Mouse (Mus musculus) liver, embryonic 11.5 days (tissue): ENCODE results near the gene Dpp8. TPM values are rescaled to one million over a fixed set of nuclear protein-coding genes. Genes with fewer than 3 reads are reported as not detected.

Experiments
- ATAC-seq: fragments of 200-750 bp; cut with Nextera tagmentation; replicated peaks from 2 replicates; pipeline ENCODE4 v1.8.0; 2017; ENCODE audit warnings: moderate number of reproducible peaks, mild to moderate bottlenecking, moderate TSS enrichment, moderate library complexity; ENCODE audit not compliant: low FRiP score
- DNase-seq: peaks from one replicate; pipeline ENCODE4 v3.0.0-alpha.2; 2017; ENCODE audit warnings: low spot score
- H3K27ac ChIP-seq: fragments of 300-500 bp; sonication (generic); 2 replicates; pipeline ENCODE4 v1.5.1; 2014; ENCODE audit warnings: mild to moderate bottlenecking, low read depth, low read length, control low read depth
- H3K27me3 ChIP-seq: fragments of 300-500 bp; sonication (generic); replicated peaks from 2 replicates; pipeline ENCODE4 v1.6.1; 2014; ENCODE audit warnings: low read length, mixed read lengths; ENCODE audit not compliant: control insufficient read depth, insufficient read depth
- H3K36me3 ChIP-seq: fragments of 300-500 bp; sonication (generic); 2 replicates; pipeline ENCODE4 v1.6.1; 2014; ENCODE audit warnings: mild to moderate bottlenecking, low read length, moderate library complexity, mixed read lengths; ENCODE audit not compliant: control insufficient read depth, insufficient read depth
- H3K4me1 ChIP-seq: fragments of 300-500 bp; sonication (generic); replicated peaks from 2 replicates; pipeline ENCODE4 v1.6.1; 2014; ENCODE audit warnings: low read length, mixed read lengths; ENCODE audit not compliant: control insufficient read depth, insufficient read depth
- H3K4me2 ChIP-seq: fragments of 300-500 bp; sonication (generic); 2 replicates; pipeline ENCODE4 v1.6.1; 2014; ENCODE audit warnings: mild to moderate bottlenecking, control low read depth, moderate library complexity
- H3K4me3 ChIP-seq: fragments of 300-500 bp; sonication (generic); 2 replicates; pipeline ENCODE4 v1.5.1; 2014; ENCODE audit warnings: low read depth, low read length, control low read depth
- H3K9ac ChIP-seq: fragments of 300-500 bp; sonication (generic); 2 replicates; pipeline ENCODE4 v1.6.1; 2014; ENCODE audit warnings: low read depth, low read length, control low read depth
- H3K9me3 ChIP-seq: fragments of 300-500 bp; sonication (generic); 2 replicates; pipeline ENCODE4 v1.6.1; 2016; ENCODE audit warnings: low read length, inconsistent platforms, mixed read lengths; ENCODE audit not compliant: control insufficient read depth
- WGBS: fragments of 180-500 bp; shearing (Covaris S2); extraction: QIAGEN DNeasy Blood & Tissue Kit; methylation state at CpG from one replicate; pipeline ENCODE4 v1.1.7; 2014; 5-methylcytosine and 5-hydroxymethylcytosine counted together
- polyA plus RNA-seq: library from polyadenylated mRNA; unstranded; fragments of >200 nt; fragmentation: Nextera tagmentation; extraction: Ambion mirVana; gene quantifications from 2 replicates; pipeline ENCODE4 v1.2.1, GENCODE M21; 2014

Dpp8 gene
- polyA plus RNA-seq, 1 experiment from 2014 or later = 30.9 TPM

DNA sequence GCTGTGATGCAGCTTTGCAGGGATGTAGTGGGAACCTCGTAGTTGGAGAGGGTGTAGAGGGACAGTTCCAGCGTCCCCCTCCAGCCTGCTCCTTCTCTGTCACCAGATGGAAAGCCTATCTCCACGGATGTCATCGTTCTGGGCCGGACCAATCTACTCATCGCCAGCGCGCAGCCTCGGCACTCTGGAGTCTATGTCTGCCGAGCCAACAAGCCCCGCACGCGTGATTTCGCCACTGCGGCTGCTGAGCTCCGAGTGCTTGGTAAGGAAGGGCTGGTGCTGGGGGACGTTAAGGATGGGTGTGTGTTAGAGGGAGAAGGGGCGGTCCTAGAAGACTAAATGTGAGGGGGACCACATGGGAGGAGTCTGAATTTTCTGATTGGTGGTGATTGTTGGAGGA is 90.3 kb downstream of the Dpp8 start:
- Histone ChIP-seq H3K27me3 (peaks cover 39% of the 10 kb centered on the region), H3K9ac (no peak overlapping the region), H3K4me2 (no peak overlapping the region), H3K27ac (no peak overlapping the region), H3K4me3 (no peak overlapping the region), H3K36me3 (peaks cover 4% of the 10 kb centered on the region; the same call in 1 of the 2 replicates), H3K4me1 (no peaks in the 10 kb centered on the region; the same call in none of the 2 replicates), H3K9me3 (no peaks in the 10 kb centered on the region)
- no peak for ATAC-seq
- 10% methylated on average over 18 of the region's 18 CpGs for WGBS
- no peak for DNase-seq

DNA sequence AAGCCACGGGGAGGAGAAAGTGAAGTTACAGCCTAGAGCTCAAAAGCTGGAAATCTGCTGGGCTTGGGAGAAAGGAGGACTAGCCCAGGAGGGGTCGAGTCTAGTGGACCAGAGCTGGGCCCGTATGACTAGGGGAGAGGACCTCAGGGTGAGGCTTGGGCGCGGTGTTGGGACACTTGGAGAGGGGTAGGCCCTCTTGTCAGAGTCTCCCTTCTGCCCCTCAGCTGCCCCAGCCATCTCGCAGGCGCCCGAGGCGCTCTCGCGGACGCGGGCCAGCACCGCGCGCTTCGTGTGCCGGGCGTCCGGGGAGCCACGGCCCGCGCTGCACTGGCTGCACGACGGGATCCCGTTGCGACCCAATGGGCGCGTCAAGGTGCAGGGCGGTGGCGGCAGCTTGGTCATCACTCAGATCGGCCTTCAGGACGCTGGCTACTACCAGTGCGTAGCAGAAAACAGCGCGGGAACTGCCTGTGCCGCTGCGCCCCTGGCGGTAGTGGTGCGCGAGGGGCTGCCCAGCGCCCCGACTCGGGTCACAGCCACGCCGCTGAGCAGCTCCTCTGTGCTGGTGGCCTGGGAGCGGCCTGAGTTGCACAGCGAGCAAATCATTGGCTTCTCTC is 91.4 kb downstream of the Dpp8 start:
- ATAC-seq = 0 out of 2 replicates have a peak, but pooled peaks have one; percentile 29

DNA sequence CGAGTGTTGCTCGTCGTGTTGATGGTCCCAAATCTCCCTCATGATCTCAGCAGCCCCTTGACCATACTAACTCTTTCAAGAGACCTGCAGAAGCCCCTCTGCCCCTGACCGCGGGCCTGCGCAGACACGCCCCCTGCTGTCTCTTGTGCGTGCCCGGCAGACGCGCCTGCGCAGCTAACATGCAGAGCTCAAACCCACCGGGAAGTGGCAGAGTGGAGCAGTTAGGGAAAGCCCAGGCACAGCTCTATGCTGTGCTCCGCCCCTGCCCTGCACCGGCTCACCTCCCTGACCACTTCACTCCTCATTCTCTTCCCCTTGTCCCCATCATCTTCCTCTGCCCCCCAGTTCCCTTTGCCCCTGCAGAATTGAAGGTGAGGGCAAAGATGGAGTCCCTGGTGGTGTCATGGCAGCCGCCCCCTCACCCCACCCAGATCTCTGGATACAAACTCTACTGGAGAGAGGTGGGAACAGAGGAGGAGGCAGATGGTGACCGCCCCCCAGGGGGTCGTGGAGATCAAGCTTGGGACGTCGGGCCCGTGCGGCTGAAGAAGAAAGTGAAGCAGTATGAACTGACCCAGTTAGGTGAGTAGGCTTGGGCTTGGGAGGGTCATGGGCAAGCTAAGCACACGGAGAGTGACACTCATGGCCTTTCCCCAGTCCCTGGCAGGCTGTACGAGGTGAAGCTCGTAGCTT is 96.1 kb downstream of the Dpp8 start:
- Histone ChIP-seq H3K9ac (peak overlapping the region; percentile 39), H3K4me3 (peak overlapping the region; percentile 40), H3K36me3 (peaks cover 2% of the 10 kb centered on the region; the same call in 1 of the 2 replicates), H3K27me3 (peaks cover 20% of the 10 kb centered on the region), H3K9me3 (no peaks in the 10 kb centered on the region), H3K4me1 (peaks cover 2% of the 10 kb centered on the region; the same call in 1 of the 2 replicates), H3K27ac (no peak overlapping the region), H3K4me2 (peak overlapping the region; percentile 76)
- peak; percentile 44 for DNase-seq
- 10% methylated on average over 25 of the region's 25 CpGs for WGBS
- ATAC-seq = peak; percentile 59; the same call in 1 of the 2 replicates

More for the DNA sequence above, 91.4 kb downstream of the Dpp8 start:
- Histone ChIP-seq H3K36me3 (peaks cover 2% of the 10 kb centered on the region; the same call in 1 of the 2 replicates), H3K9me3 (no peaks in the 10 kb centered on the region), H3K9ac (no peak overlapping the region), H3K27me3 (peaks cover 39% of the 10 kb centered on the region), H3K27ac (no peak overlapping the region), H3K4me1 (peaks cover 2% of the 10 kb centered on the region), H3K4me3 (peak overlapping the region; percentile 30), H3K4me2 (peak overlapping the region; percentile 70)
- peak; percentile 72 for DNase-seq
- WGBS = 3% methylated on average over 45 of the region's 48 CpGs

DNA sequence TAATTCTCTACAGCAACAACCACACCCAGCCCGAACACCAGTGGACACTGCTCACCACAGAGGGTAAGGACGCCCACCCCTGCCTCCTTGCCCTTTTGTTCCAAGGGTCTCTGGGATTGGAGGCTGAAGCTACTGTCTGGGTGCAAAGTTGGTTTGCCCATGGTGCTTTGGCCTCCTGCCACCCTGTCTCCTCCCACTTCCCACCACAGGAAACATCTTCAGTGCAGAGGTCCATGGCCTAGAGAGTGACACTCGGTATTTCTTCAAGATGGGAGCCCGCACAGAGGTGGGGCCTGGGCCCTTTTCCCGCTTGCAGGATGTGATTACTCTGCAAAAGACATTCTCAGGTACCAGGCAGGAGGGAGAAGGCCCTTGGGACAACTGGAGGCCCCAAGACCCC is 99.5 kb downstream of the Dpp8 start:
- DNase-seq (no peak), ATAC-seq (no peak)
- H3K4me2 ChIP-seq = no peak overlapping the region
- no peak overlapping the region for H3K27ac ChIP-seq
- H3K36me3 ChIP-seq = peaks cover under 1% of the 10 kb centered on the region; the same call in 1 of the 2 replicates
- 62% methylated on average over 5 of the region's 5 CpGs for WGBS
- H3K9ac ChIP-seq = no peak overlapping the region
- H3K9me3 ChIP-seq = no peaks in the 10 kb centered on the region
- H3K4me3 ChIP-seq = no peak overlapping the region
- H3K4me1 ChIP-seq = 0 out of 2 replicates have a peak, but pooled peaks cover 2% of the 10 kb centered on the region
- H3K27me3 ChIP-seq = peaks cover 11% of the 10 kb centered on the region

Other genes with a start within 250 kb of the Dpp8 start
- gene Dennd4a, start 221.1 kb upstream of the Dpp8 start, polyA plus RNA-seq = 19.1 and 22.6 TPM in 2 replicates
- 0.04 and 0.12 TPM in 2 replicates for gene Slc24a1, start 80.8 kb upstream of the Dpp8 start, polyA plus RNA-seq
- 58.4 and 69.8 TPM in 2 replicates for gene Ints14, start 71.5 kb upstream of the Dpp8 start, polyA plus RNA-seq
- 83.6 and 95.4 TPM in 2 replicates for gene Hacd3, start 10.7 kb upstream of the Dpp8 start, polyA plus RNA-seq
- 12.0 and 15.0 TPM in 2 replicates for gene Igdcc4, start 69.1 kb downstream of the Dpp8 start, polyA plus RNA-seq
- gene Igdcc3, start 108.8 kb downstream of the Dpp8 start, polyA plus RNA-seq = 4.8 and 5.5 TPM in 2 replicates
- gene Parp16, start 162.9 kb downstream of the Dpp8 start, polyA plus RNA-seq = 7.3 and 7.5 TPM in 2 replicates
- 0.07 and 0.12 TPM in 2 replicates for gene Cilp, start 232.8 kb downstream of the Dpp8 start, polyA plus RNA-seq